Mouse (Mus musculus) CD4-positive naive resting alpha-beta T cell, adult 57 days (primary cell): Measurements from ENCODE around the gene Gm17267. TPM values are rescaled to one million over a fixed set of nuclear protein-coding genes. Genes with fewer than 3 reads are reported as not detected.

ENCODE experiments used
- total RNA-seq: library from RNA; stranded (reverse); gene quantifications from one replicate; pipeline ENCODE4 v1.2.4, GENCODE M21; 2023

Gene Gm17267
- total RNA-seq = not detected

DNA sequence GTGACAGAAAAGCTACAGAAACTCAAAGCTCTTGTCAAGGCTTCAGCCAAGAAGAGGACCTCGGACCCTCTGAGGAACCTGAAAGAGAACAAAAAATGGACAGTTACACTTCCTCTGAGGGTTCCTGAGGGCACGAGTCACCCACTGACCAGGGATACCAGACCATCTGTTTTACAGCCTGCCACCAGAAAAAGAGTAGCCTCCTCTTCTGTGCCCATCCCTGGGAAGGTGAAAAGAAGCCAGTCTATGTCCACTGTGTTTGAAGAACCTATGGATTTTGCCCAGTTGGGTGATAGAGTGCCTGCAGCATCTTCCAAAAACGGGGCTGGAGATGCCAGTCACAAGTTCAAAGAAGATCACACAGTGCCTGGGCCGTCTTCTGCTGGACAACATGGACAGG, at the start of gene Gm17267:
Gm17267 (plus strand) TSS at position 301 of the 400 bp plus-strand sequence.

